Mouse (Mus musculus): ENCODE measurements around the gene Scfd2.
A peak's percentile ranks its signal among the peaks of the same experiment; 100 is the strongest.

Gene Scfd2

GRCm38 (mm10) chr5:74201570-74202357, 329.8 kb downstream of the Scfd2 start:
- DNase-seq (ENCODE audit: low read depth): no peak

- no peak for DNase-seq (ENCODE audit: low read depth)
Observed at GRCm38 (mm10) chr5:74200481-74200880, 331.1 kb downstream of the Scfd2 start.

- DNase-seq (ENCODE audit: low read depth): no peak
Observed at GRCm38 (mm10) chr5:74199793-74200192, 331.8 kb downstream of the Scfd2 start.

GRCm38 (mm10) chr5:74198446-74198845, 333.1 kb downstream of the Scfd2 start:
- DNase-seq (ENCODE audit: low read depth): no peak

- DNase-seq (ENCODE audit: low read depth): no peak
Observed at GRCm38 (mm10) chr5:74197541-74198330, 333.8 kb downstream of the Scfd2 start.

GRCm38 (mm10) chr5:74196307-74196618, 335.3 kb downstream of the Scfd2 start:
- no peak for DNase-seq (ENCODE audit: low read depth)

GRCm38 (mm10) chr5:74195614-74196306, 335.8 kb downstream of the Scfd2 start:
- DNase-seq (ENCODE audit: low read depth): no peak

GRCm38 (mm10) chr5:74194841-74195613, 336.5 kb downstream of the Scfd2 start, which contains the start of gene Rasl11b:
Gene Rasl11b, plus strand, starts transcription at chr5:74195286.
- peak; percentile 80 for DNase-seq (ENCODE audit: low read depth)

GRCm38 (mm10) chr5:74194027-74194840, 337.3 kb downstream of the Scfd2 start:
- no peak for DNase-seq (ENCODE audit: low read depth)

- DNase-seq (ENCODE audit: low read depth): no peak
Observed at GRCm38 (mm10) chr5:74193626-74194025, 337.9 kb downstream of the Scfd2 start.

GRCm38 (mm10) chr5:74193008-74193407, 338.6 kb downstream of the Scfd2 start:
- no peak for DNase-seq (ENCODE audit: low read depth)

GRCm38 (mm10) chr5:74190911-74191310, 340.6 kb downstream of the Scfd2 start:
- DNase-seq (ENCODE audit: low read depth): no peak

- no peak for DNase-seq (ENCODE audit: low read depth)
Observed at GRCm38 (mm10) chr5:74190161-74190491, 341.4 kb downstream of the Scfd2 start.

GRCm38 (mm10) chr5:74189484-74190160, 341.9 kb downstream of the Scfd2 start:
- DNase-seq (ENCODE audit: low read depth): no peak

GRCm38 (mm10) chr5:74188886-74189285, 342.7 kb downstream of the Scfd2 start:
- no peak for DNase-seq (ENCODE audit: low read depth)

GRCm38 (mm10) chr5:74188076-74188475, 343.5 kb downstream of the Scfd2 start:
- DNase-seq (ENCODE audit: low read depth): no peak

GRCm38 (mm10) chr5:74184607-74185006, 347.0 kb downstream of the Scfd2 start:
- DNase-seq (ENCODE audit: low read depth): no peak

GRCm38 (mm10) chr5:74183118-74183517, 348.4 kb downstream of the Scfd2 start:
- DNase-seq (ENCODE audit: low read depth): no peak

GRCm38 (mm10) chr5:74180216-74180615, 351.3 kb downstream of the Scfd2 start:
- DNase-seq (ENCODE audit: low read depth): no peak

GRCm38 (mm10) chr5:74175526-74176270, 355.9 kb downstream of the Scfd2 start:
- no peak for DNase-seq (ENCODE audit: low read depth)

Measured in c-Kit-positive CD71-negative TER-119-negative erythroid progenitor cells, embryonic 14.5 days (primary cell).